ENCODE assay signal across 27 mouse cellular contexts in the genomic region with DNA sequence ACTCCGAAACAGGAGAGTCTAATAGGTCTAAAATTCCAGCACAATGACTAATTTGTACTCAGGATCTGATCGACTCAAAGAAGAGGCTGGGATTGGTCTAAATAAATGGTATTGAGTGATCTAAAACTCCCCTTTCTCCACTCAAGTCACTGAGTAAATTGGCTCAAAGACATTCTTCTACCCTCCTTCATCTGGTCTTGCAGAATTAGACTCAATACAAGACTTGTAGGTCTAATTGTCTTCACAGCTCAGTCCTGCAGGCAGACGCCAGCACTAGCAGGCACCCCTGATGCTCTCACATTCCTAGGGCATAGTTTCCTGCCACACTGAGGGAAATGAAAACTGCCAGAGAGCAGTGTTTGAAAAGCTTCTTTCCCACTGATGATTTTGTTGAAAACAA.
"Had no signal": no experiment of that assay in that cellular context is flagged by ENCODE, and none has a peak within 500 bp of the region (broad histone marks: within the 10 kb centered on the region; RNA-seq: fewer than 3 reads in every experiment).

No protein-coding gene starts in this region.

- H3K27me3 ChIP-seq: kidney, embryonic 15.5 days; limb, embryonic 12.5 days; limb, embryonic 15.5 days; megakaryocyte, embryonic 14.5 days; neural tube, embryonic 12.5 days; neural tube, embryonic 15.5 days had no signal

- H3K4me1 ChIP-seq: kidney, embryonic 15.5 days; limb, embryonic 12.5 days; limb, embryonic 15.5 days; megakaryocyte, embryonic 14.5 days; midbrain, embryonic 10.5 days; neural tube, embryonic 12.5 days; neural tube, embryonic 15.5 days had no signal

- H3K4me3 ChIP-seq: kidney, embryonic 15.5 days; left cerebral cortex, adult 2 months; limb, embryonic 12.5 days; limb, embryonic 15.5 days; megakaryocyte, embryonic 14.5 days; midbrain, embryonic 10.5 days; neural tube, embryonic 12.5 days; neural tube, embryonic 15.5 days had no signal

- H3K36me3 ChIP-seq: kidney, embryonic 15.5 days; limb, embryonic 12.5 days; limb, embryonic 15.5 days; midbrain, embryonic 10.5 days; neural tube, embryonic 12.5 days; neural tube, embryonic 15.5 days had no signal

- DNase-seq: kidney, adult 8-10 months; kidney, postnatal 10 days; kidney, postnatal 36 days; layer of hippocampus, postnatal 36 days; left cerebral cortex, postnatal 4 days; liver, postnatal 0 days; lung, embryonic 14.5 days; lung, postnatal 36 days; midbrain, embryonic 14.5 days; right cerebral cortex, adult 18-20 months; right cerebral cortex, postnatal 14 days; right cerebral cortex, postnatal 4 days; thymus, adult 2 months; thymus, postnatal 14 days; thymus, postnatal 4 days had no signal

- H3K9ac ChIP-seq: kidney, embryonic 15.5 days; limb, embryonic 12.5 days; limb, embryonic 15.5 days; liver, embryonic 14.5 days; liver, postnatal 0 days; lung, embryonic 14.5 days; neural tube, embryonic 12.5 days; neural tube, embryonic 15.5 days had no signal

- H3K27ac ChIP-seq: kidney, embryonic 15.5 days; left cerebral cortex, adult 2 months; limb, embryonic 12.5 days; limb, embryonic 15.5 days; liver, embryonic 14.5 days; midbrain, embryonic 10.5 days; neural tube, embryonic 12.5 days; neural tube, embryonic 15.5 days; stomach, postnatal 0 days had no signal

- ATAC-seq: liver, postnatal 0 days; lung, postnatal 0 days had no signal

- H3K9me3 ChIP-seq: kidney, embryonic 15.5 days; limb, embryonic 12.5 days; limb, embryonic 15.5 days; midbrain, embryonic 10.5 days; neural tube, embryonic 12.5 days; neural tube, embryonic 15.5 days had no signal

- H3K4me2 ChIP-seq: kidney, embryonic 15.5 days; limb, embryonic 12.5 days; limb, embryonic 15.5 days; liver, embryonic 11.5 days; lung, embryonic 14.5 days; neural tube, embryonic 12.5 days; neural tube, embryonic 15.5 days had no signal
